Mouse (Mus musculus) heart, adult 9 months (tissue): Measurements from ENCODE around the gene Krtap9-5.

Experiments used
- DNase-seq, 2 experiments: peaks; one replicate each; pipeline ENCODE4 v3.0.0; 2022; ENCODE audit warnings: low spot score in 2 of 2

The Krtap9-5 gene

GRCm38 (mm10) chr11:99948175-99948574 is at the start of gene Krtap9-5:
Gene Krtap9-5 (plus strand): TSS chr11:99948475.
- no peak for DNase-seq

DNA sequence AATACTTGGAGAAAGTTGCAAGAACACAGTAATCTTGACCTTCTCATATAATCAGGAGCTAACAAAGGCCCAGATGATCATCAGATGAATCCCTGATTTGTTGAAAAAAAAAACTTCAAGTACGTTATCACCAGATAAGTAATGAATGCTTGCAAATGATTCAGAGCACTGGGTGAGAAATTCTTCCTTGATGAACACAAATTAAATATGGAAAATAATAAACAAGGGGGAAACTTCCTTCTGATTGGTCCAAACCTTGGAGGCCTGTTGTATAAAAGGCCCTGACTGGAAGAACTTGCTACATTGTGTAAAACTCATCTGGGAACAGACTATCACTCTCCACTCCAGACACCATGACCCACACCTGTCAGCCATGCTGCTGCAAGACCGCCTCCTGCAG is 40.7 kb upstream of the Krtap9-5 start, which contains the start of gene Krtap31-1:
Gene Krtap31-1 (plus strand): TSS at position 301 of the 400 bp plus-strand sequence.
- no peak for DNase-seq

GRCm38 (mm10) chr11:99914451-99914850 is 33.8 kb upstream of the Krtap9-5 start, which contains the start of gene Gm11565:
Gene Gm11565 (plus strand): TSS chr11:99914751.
- DNase-seq = no peak

DNA sequence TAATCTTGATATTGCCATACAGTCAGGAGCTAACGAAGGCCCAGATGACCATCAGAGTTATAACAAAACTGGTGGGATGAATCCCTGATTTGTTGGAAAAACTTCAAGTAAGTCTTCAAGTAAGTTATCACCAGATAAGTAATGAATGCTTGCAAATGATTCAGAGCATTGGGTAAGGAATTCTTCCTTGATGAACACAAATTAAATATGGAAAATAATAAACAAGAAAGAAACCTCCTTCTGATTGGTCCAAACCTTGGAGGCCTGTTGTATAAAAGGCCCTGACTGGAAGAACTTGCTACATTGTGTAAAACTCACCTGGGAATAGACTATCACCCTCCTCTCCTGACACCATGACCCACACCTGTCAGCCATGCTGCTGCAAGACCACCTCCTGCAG is 12.3 kb upstream of the Krtap9-5 start, which contains the start of gene Krtap31-2:
Gene Krtap31-2 (plus strand): TSS at position 301 of the 400 bp plus-strand sequence.
- DNase-seq = no peak

DNA sequence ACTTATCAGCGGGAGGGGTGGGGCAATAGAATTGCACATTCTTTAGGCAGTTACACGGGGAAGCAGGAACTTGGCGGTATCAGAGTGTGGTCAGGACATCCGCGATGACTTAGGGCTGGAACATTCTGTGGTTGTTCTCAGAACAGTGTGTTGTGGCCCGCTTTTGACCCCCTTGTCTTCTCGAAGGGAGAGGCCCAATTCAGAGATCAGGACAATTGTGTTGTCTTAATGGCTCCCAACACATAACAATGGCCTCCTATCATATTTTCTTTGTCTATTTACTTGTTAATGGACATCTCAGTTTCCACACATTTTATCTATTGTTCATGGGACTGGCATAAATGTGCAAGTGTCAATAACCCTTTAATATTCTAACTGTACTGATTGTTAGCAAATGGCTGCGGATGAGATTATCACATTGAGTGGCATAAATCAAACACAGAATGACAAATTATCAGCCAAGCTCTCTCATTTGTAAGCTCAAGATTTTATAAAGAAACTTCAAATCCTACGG is 10.5 kb upstream of the Krtap9-5 start:
- no peak for DNase-seq

DNA sequence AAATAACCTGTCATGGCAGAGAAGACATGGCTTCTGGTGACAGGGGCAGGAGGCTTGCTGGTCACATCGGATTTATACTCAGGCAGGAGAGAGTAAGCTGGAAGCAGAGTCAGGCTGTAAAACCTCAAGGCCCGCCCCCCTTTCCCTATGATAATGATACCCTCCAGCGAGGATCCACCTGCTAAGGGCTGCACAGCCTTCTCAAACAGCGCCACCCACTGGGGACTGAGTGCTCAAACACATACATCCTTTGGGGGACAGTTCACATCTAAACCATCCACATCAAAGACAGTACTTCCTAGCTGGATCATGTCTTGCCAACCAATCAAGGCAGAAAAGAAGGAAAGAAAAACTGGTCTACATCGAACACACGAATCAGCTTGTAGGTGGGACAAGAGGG is 15.9 kb downstream of the Krtap9-5 start:
- no peak for DNase-seq

GRCm38 (mm10) chr11:99965961-99966360 is 17.7 kb downstream of the Krtap9-5 start:
- DNase-seq = no peak

DNA sequence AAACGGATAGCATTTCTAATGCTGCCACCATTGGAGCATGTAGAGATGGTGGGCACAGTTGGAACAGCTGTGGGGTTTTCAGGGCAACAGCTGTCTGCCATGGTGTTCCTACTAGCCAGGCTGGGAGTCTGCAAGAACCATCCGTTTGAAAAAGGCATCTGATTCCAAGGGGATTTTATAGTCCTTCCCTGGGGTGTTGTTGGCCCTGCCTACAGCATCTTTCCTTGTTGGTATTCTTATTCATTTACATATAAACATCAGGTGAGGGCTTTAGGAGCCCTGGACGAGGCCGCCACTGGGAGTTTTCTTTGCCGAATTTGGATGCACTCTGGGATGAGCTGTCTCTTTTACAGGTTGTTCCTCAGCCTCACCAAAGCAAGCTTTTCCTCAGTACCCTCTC is 30.7 kb downstream of the Krtap9-5 start, which contains the start of gene Krtap29-1:
Gene Krtap29-1 (minus strand): TSS at position 101 of the 400 bp plus-strand sequence.
- no peak for DNase-seq

- DNase-seq = no peak
Observed at GRCm38 (mm10) chr11:99982731-99983130, 34.5 kb downstream of the Krtap9-5 start.

GRCm38 (mm10) chr11:99983442-99983841 is 35.2 kb downstream of the Krtap9-5 start:
- DNase-seq = no peak

DNA sequence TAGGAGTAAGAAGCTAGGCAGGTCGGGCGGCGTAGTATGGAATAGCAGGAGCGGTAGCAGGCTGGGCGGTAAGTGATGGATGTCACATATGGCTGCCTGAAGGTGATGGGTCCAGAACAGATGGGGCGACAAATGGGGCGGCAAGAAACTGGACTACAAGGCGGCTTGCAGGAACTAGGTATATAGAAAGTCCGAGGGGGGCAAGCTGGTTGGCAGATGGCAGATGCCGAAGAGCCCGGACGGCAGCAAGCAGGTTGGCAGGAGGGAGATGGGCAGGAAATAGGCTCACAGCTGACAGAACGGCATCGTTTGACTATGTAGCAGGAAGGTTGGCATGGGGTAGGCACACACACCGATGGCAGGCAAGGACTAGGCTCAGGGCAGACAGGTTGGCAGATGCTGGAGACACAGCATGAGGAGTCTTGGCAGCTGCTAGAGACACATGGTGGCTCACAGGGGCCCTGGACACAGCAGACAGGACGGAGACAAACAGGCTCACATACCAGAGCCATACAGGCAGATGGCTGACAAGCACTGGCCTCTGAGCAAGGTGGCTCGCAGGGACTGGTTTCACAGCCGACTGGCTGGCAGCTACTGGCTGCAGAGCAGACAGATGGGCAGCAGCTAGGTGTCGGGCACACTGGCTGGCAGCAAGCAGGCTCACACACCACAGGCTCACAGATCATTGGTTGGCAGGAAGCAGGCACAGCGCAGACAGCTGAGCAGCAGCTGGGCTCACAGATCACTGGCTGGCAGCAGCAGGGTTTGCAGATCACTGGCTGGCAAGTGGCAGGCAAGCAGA is 37.2 kb downstream of the Krtap9-5 start:
- peak in 1 of 2 experiments; percentile 4 for DNase-seq

GRCm38 (mm10) chr11:99986180-99986647 is 37.9 kb downstream of the Krtap9-5 start, which contains the start of gene Krtap16-1:
Gene Krtap16-1 (minus strand): TSS chr11:99986597.
- no peak for DNase-seq

- no peak for DNase-seq
Observed at GRCm38 (mm10) chr11:99988530-99988929, 40.3 kb downstream of the Krtap9-5 start.

GRCm38 (mm10) chr11:99989881-99990405 is 41.7 kb downstream of the Krtap9-5 start:
- DNase-seq = no peak

DNA sequence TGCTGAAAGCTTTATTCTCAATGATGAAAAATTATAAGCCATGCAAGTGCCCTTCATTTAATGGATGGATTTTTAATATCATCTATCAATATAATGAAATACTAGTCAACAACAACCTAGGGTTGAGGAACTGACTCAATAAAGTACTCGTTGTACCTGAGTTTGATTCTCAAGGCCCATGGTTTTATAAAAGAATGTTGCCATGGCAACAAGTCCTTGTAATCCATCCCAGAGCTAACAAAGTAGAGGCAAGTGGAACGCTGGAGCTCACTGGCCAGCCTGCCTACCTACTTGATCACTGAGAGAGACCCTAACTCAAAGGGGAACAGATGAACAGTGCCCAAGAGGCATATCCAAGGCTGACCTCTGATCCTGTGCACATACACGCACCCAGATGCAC is 42.3 kb downstream of the Krtap9-5 start:
- no peak for DNase-seq

GRCm38 (mm10) chr11:99993620-99994383 is 45.5 kb downstream of the Krtap9-5 start, which contains the start of gene Krtap17-1:
Gene Krtap17-1 (minus strand): TSS chr11:99993994.
- no peak for DNase-seq

DNA sequence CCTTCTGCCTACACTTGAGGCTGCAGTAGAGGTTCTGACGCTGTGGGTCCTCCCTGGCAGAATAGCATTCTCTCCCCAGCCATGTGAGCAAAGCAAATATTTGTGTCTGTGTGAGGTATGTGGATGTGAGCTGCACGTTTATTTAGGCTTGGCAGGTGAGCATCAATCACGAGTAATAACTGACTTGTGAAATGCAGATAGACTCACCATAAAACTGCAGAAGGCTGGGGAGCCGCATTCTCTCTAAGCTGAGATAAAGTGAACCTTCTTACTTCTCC is 46.0 kb downstream of the Krtap9-5 start:
- DNase-seq = no peak

GRCm38 (mm10) chr11:99999091-99999490 is 50.8 kb downstream of the Krtap9-5 start:
- DNase-seq = no peak
